Mouse (Mus musculus) myocyte (in vitro differentiated cells): ENCODE data around the gene Fam107b.

Source experiments
- E2F4 ChIP-seq: IDR thresholded peaks from one replicate; pipeline ENCODE4 v1.6.1; 2011; ENCODE audit warnings: mild to moderate bottlenecking, control low read depth, moderate library complexity; ENCODE audit not compliant: insufficient read depth
- MAX ChIP-seq: IDR thresholded peaks from one replicate; pipeline ENCODE4 v1.6.1; 2011; ENCODE audit warnings: low read depth, mild to moderate bottlenecking, control low read depth
- POLR2A ChIP-seq: IDR thresholded peaks from one replicate; pipeline ENCODE4 v1.6.1; 2011; ENCODE audit warnings: low read depth, mild to moderate bottlenecking, control low read depth, moderate library complexity; ENCODE audit not compliant: insufficient read length
- TCF12 ChIP-seq: IDR thresholded peaks from one replicate; pipeline ENCODE4 v1.6.1; 2011; ENCODE audit warnings: mild to moderate bottlenecking, control low read depth; ENCODE audit not compliant: poor library complexity, insufficient read depth, severe bottlenecking
- USF1 ChIP-seq: IDR thresholded peaks from one replicate; pipeline ENCODE4 v1.6.1; 2011; ENCODE audit warnings: low read depth, mild to moderate bottlenecking, control low read depth, moderate library complexity

DNA sequence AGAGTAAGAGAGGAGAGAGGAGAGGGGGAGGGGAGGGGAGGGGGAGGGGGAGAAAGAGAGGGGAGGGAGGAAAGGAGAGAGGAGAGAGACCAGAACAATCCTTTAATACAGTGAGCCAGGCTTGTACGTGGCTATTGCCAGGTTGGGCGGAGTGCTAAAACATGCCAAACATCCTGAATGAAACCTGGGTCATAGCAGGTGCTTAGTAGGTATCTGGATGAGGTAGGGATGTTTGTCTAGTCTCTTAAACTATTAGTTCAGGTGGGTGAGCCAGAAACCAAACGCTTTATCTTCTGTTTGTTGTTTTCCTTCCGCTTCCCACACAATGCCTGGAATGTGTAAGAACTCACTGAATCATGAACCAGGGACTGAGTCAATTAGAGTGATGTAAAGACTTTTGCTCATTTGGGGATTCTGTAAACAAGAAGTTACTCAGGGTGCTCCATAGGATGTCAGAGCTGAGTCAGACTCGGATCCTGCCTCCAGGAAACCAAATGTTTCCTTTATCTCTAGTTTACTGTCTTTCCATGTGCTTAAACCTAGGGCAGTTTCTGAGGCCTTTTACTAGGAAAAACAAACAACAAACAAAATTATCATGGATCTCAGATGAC is 89.1 kb downstream of the Fam107b start:
- TF ChIP-seq POLR2A = no peak
- TF ChIP-seq E2F4 = no peak
- TF ChIP-seq TCF12 = no peak
- no peak for TF ChIP-seq MAX
- no peak for TF ChIP-seq USF1
